Mouse (Mus musculus) naive thymus-derived CD4-positive, alpha-beta T cell, adult 5 months (primary cell): ENCODE data around the gene Gm14851. TPM values are rescaled to one million over a fixed set of nuclear protein-coding genes. Genes with fewer than 3 reads are reported as not detected.

Experiments used
- polyA plus RNA-seq: library from polyadenylated mRNA; unstranded; fragments of 100-300 nt; shearing (Covaris generic); gene quantifications from one replicate; pipeline ENCODE4 v1.2.1, GENCODE M21; 2017

The Gm14851 gene
- not detected for polyA plus RNA-seq

GRCm38 (mm10) chr8:21095950-21096349 lies at the start of gene Gm14851:
Gene Gm14851, minus strand, starts transcription at chr8:21096050.

GRCm38 (mm10) chr8:21134342-21134741 lies 38.5 kb upstream of the Gm14851 start, which contains the start of gene Defa30:
Gene Defa30, plus strand, starts transcription at chr8:21134642.

GRCm38 (mm10) chr8:21084142-21084541 lies 11.7 kb downstream of the Gm14851 start, which contains the start of gene Defa25:
Gene Defa25, plus strand, starts transcription at chr8:21084442.

GRCm38 (mm10) chr8:21064738-21065137 lies 31.1 kb downstream of the Gm14851 start, which contains the start of gene Defa35:
Gene Defa35, plus strand, starts transcription at chr8:21065038.

GRCm38 (mm10) chr8:21054747-21055146 lies 41.1 kb downstream of the Gm14851 start, which contains the start of gene Defa23:
Gene Defa23, plus strand, starts transcription at chr8:21055047.

Other genes starting within 250 kb of the Gm14851 start
- gene Defb33, start 203.4 kb downstream of the Gm14851 start, polyA plus RNA-seq: not detected
- not detected for gene Gm15056, start 193.4 kb downstream of the Gm14851 start, polyA plus RNA-seq
- gene Gm6040, start 174.0 kb downstream of the Gm14851 start, polyA plus RNA-seq: not detected
- not detected for gene AY761185, start 151.3 kb downstream of the Gm14851 start, polyA plus RNA-seq
- gene Defa21, start 70.5 kb downstream of the Gm14851 start, polyA plus RNA-seq: not detected
- gene Defa23, start 41.0 kb downstream of the Gm14851 start, polyA plus RNA-seq: not detected
- gene Defa35, start 31.0 kb downstream of the Gm14851 start, polyA plus RNA-seq: not detected
- gene Defa25, start 11.6 kb downstream of the Gm14851 start, polyA plus RNA-seq: not detected
- gene Defa30, start 38.6 kb upstream of the Gm14851 start, polyA plus RNA-seq: not detected
- gene Defa22, start 66.2 kb upstream of the Gm14851 start, polyA plus RNA-seq: not detected
- gene Defa31, start 95.6 kb upstream of the Gm14851 start, polyA plus RNA-seq: not detected
- not detected for gene Gm15293, start 105.5 kb upstream of the Gm14851 start, polyA plus RNA-seq
- gene Gm15292, start 153.7 kb upstream of the Gm14851 start, polyA plus RNA-seq: not detected
- not detected for gene Defa27, start 219.5 kb upstream of the Gm14851 start, polyA plus RNA-seq
- not detected for gene Defa29, start 231.0 kb upstream of the Gm14851 start, polyA plus RNA-seq